Mouse (Mus musculus) small intestine, adult 2 months (tissue): ENCODE results near the gene Lpgat1.

Experiments
- CTCF ChIP-seq: fragments of 200-500 bp; IDR thresholded peaks from 2 replicates; pipeline ENCODE4 v1.5.1; 2012; ENCODE audit warnings: low read depth, mild to moderate bottlenecking, control low read depth, inconsistent platforms, low read length, moderate library complexity, mixed read lengths; ENCODE audit not compliant: insufficient replicate concordance, insufficient read length; ENCODE audit errors: extremely low read depth
- POLR2A ChIP-seq: fragments of 200-500 bp; IDR thresholded peaks from 2 replicates; pipeline ENCODE4 v1.6.1; 2012; ENCODE audit warnings: low read depth, mild to moderate bottlenecking, control low read depth, inconsistent platforms, low read length, moderate library complexity

GRCm38 (mm10) chr1:191793888-191794532 is 76.4 kb downstream of the Lpgat1 start:
- TF ChIP-seq CTCF = no peak
- no peak for TF ChIP-seq POLR2A
